Mouse (Mus musculus) olfactory bulb, adult 2 months (tissue): ENCODE measurements around the gene Fam71f2.

ENCODE experiments used
- CTCF ChIP-seq: fragments of 200-500 bp; IDR thresholded peaks from 2 replicates; pipeline ENCODE4 v1.5.1; 2012; ENCODE audit warnings: low read depth, mild to moderate bottlenecking, low read length, moderate library complexity; ENCODE audit not compliant: insufficient read depth
- POLR2A ChIP-seq: fragments of 200-500 bp; IDR thresholded peaks from 2 replicates; pipeline ENCODE4 v1.6.1; 2012; ENCODE audit warnings: mild to moderate bottlenecking, low read depth, low read length, moderate library complexity; ENCODE audit not compliant: insufficient read depth

GRCm38 (mm10) chr6:29317286-29317685 lies 37.9 kb downstream of the Fam71f2 start:
- TF ChIP-seq POLR2A (no peak), CTCF (no peak)
